18 mouse cellular contexts compared by ENCODE assay signal in genomic region chr4:64451946-64452345, GRCm38 (mm10).
DNase-seq lines count a peak whose midpoint lies in the region; ATAC-seq lines count a peak whose summit lies in the region.
"Had no signal": no experiment of that assay in that cellular context is flagged by ENCODE, and none has a peak within 500 bp of the region (broad histone marks: within the 10 kb centered on the region; RNA-seq: fewer than 3 reads in every experiment).

No protein-coding gene starts in this region.

- no peak overlapping the region for H3K27ac ChIP-seq in embryonic facial prominence, embryonic 14.5 days (replicated peaks; ENCODE audit: low read depth, low read length)
- H3K27ac ChIP-seq in embryonic facial prominence, embryonic 10.5 days (replicated peaks) = no peak overlapping the region
- no peak overlapping the region for H3K27ac ChIP-seq in forebrain, embryonic 15.5 days (replicated peaks)
- peak overlapping the region; percentile 52 for H3K27ac ChIP-seq in midbrain, embryonic 10.5 days (replicated peaks)
- no peak overlapping the region for H3K27ac ChIP-seq in neural tube, embryonic 14.5 days (ENCODE audit: low read depth, low read length)
- H3K27ac ChIP-seq: embryonic facial prominence, embryonic 13.5 days; heart, embryonic 15.5 days; kidney, postnatal 0 days; macrophage; stomach, embryonic 15.5 days had no signal

- no peaks in the 10 kb centered on the region for H3K4me1 ChIP-seq in embryonic facial prominence, embryonic 14.5 days (ENCODE audit: control insufficient read depth, insufficient read depth, low read length)
- no peaks in the 10 kb centered on the region for H3K4me1 ChIP-seq in embryonic facial prominence, embryonic 10.5 days
- H3K4me1 ChIP-seq in forebrain, embryonic 15.5 days = 0 out of 2 replicates have a peak, but pooled peaks cover 6% of the 10 kb centered on the region
- H3K4me1 ChIP-seq in midbrain, embryonic 10.5 days = peaks cover 8% of the 10 kb centered on the region; the same call in 1 of the 2 replicates
- H3K4me1 ChIP-seq in neural tube, embryonic 14.5 days (ENCODE audit: control insufficient read depth, insufficient read depth, low read length) = peaks cover 9% of the 10 kb centered on the region; the same call in 1 of the 2 replicates
- H3K4me1 ChIP-seq: embryonic facial prominence, embryonic 13.5 days; heart, embryonic 15.5 days; stomach, embryonic 15.5 days had no signal

- peak; percentile 37; the same call in 1 of the 2 replicates for ATAC-seq in embryonic facial prominence, embryonic 14.5 days (ENCODE audit: low read depth)
- peak; percentile 89 for ATAC-seq in forebrain, embryonic 15.5 days (replicated peaks)
- peak; percentile 93; the same call in 1 of the 2 replicates for ATAC-seq in neural tube, embryonic 14.5 days (ENCODE audit: low read depth)
- ATAC-seq: inflammation-experienced regulatory T-cells, adult 6 months; Patski had no signal

- WGBS in embryonic facial prominence, embryonic 14.5 days = 55% methylated on average over 1 of the region's 1 CpGs
- 66% methylated on average over 1 of the region's 1 CpGs for WGBS in embryonic facial prominence, embryonic 10.5 days
- WGBS in forebrain, embryonic 15.5 days = 3% methylated on average over 1 of the region's 1 CpGs
- WGBS in midbrain, embryonic 10.5 days = 46% methylated on average over 1 of the region's 1 CpGs
- 15% methylated on average over 1 of the region's 1 CpGs for WGBS in neural tube, embryonic 14.5 days

- no peaks in the 10 kb centered on the region for H3K27me3 ChIP-seq in embryonic facial prominence, embryonic 14.5 days (replicated peaks; ENCODE audit: control insufficient read depth, insufficient read depth, low read length)
- H3K27me3 ChIP-seq in embryonic facial prominence, embryonic 10.5 days (replicated peaks; ENCODE audit: low read depth, poor library complexity, severe bottlenecking) = no peaks in the 10 kb centered on the region
- no peaks in the 10 kb centered on the region for H3K27me3 ChIP-seq in forebrain, embryonic 15.5 days
- no peaks in the 10 kb centered on the region for H3K27me3 ChIP-seq in midbrain, embryonic 10.5 days (ENCODE audit: low read depth, poor library complexity, severe bottlenecking)
- H3K27me3 ChIP-seq in neural tube, embryonic 14.5 days (ENCODE audit: control insufficient read depth, insufficient read depth, low read length) = no peaks in the 10 kb centered on the region
- H3K27me3 ChIP-seq: embryonic facial prominence, embryonic 13.5 days; heart, embryonic 15.5 days; Patski; stomach, embryonic 15.5 days had no signal

- H3K9ac ChIP-seq in embryonic facial prominence, embryonic 14.5 days (ENCODE audit: low read depth, low read length) = no peak overlapping the region
- no peak overlapping the region for H3K9ac ChIP-seq in forebrain, embryonic 15.5 days (replicated peaks)
- no peak overlapping the region for H3K9ac ChIP-seq in neural tube, embryonic 14.5 days (replicated peaks; ENCODE audit: low read depth, low read length)
- H3K9ac ChIP-seq: embryonic facial prominence, embryonic 13.5 days; heart, embryonic 15.5 days; stomach, embryonic 15.5 days had no signal

- H3K9me3 ChIP-seq in embryonic facial prominence, embryonic 14.5 days (ENCODE audit: control insufficient read depth, low read length) = no peaks in the 10 kb centered on the region
- no peaks in the 10 kb centered on the region for H3K9me3 ChIP-seq in embryonic facial prominence, embryonic 10.5 days
- no peaks in the 10 kb centered on the region for H3K9me3 ChIP-seq in forebrain, embryonic 15.5 days
- H3K9me3 ChIP-seq in midbrain, embryonic 10.5 days (replicated peaks) = no peaks in the 10 kb centered on the region
- no peaks in the 10 kb centered on the region for H3K9me3 ChIP-seq in neural tube, embryonic 14.5 days (ENCODE audit: control insufficient read depth, low read length)
- H3K9me3 ChIP-seq: embryonic facial prominence, embryonic 13.5 days; heart, embryonic 15.5 days; stomach, embryonic 15.5 days had no signal

- DNase-seq in embryonic facial prominence, embryonic 14.5 days (ENCODE audit: low spot score) = peak; percentile 29
- no peak for DNase-seq in embryonic facial prominence, embryonic 10.5 days (ENCODE audit: low spot score)
- peak; percentile 13 for DNase-seq in midbrain, embryonic 10.5 days (ENCODE audit: low spot score)
- no peak for DNase-seq in c-Kit-positive CD71-positive TER-119-positive erythroid progenitor cells, embryonic 14.5 days (ENCODE audit: low spot score)
- DNase-seq in kidney, postnatal 10 days = no peak
- DNase-seq in heart, adult 9 months (ENCODE audit: low spot score in 2 of 2) = no peak
- DNase-seq: cerebellum, postnatal 25 days; layer of hippocampus, postnatal 36 days; thymus, postnatal 14 days had no signal

- no peaks in the 10 kb centered on the region for H3K36me3 ChIP-seq in embryonic facial prominence, embryonic 14.5 days (ENCODE audit: control insufficient read depth, insufficient read depth, low read length)
- no peaks in the 10 kb centered on the region for H3K36me3 ChIP-seq in embryonic facial prominence, embryonic 10.5 days (replicated peaks)
- no peaks in the 10 kb centered on the region for H3K36me3 ChIP-seq in forebrain, embryonic 15.5 days
- no peaks in the 10 kb centered on the region for H3K36me3 ChIP-seq in midbrain, embryonic 10.5 days
- no peaks in the 10 kb centered on the region for H3K36me3 ChIP-seq in neural tube, embryonic 14.5 days (ENCODE audit: control insufficient read depth, insufficient read depth, low read length)
- H3K36me3 ChIP-seq: embryonic facial prominence, embryonic 13.5 days; heart, embryonic 15.5 days; stomach, embryonic 15.5 days had no signal

- no peak overlapping the region for H3K4me3 ChIP-seq in embryonic facial prominence, embryonic 14.5 days (ENCODE audit: low read depth, low read length)
- H3K4me3 ChIP-seq in embryonic facial prominence, embryonic 10.5 days = no peak overlapping the region
- H3K4me3 ChIP-seq in forebrain, embryonic 15.5 days = no peak overlapping the region
- no peak overlapping the region for H3K4me3 ChIP-seq in midbrain, embryonic 10.5 days
- H3K4me3 ChIP-seq in neural tube, embryonic 14.5 days (ENCODE audit: low read depth, low read length) = no peak overlapping the region
- H3K4me3 ChIP-seq: embryonic facial prominence, embryonic 13.5 days; heart, embryonic 15.5 days; stomach, embryonic 15.5 days had no signal

- no peak overlapping the region for H3K4me2 ChIP-seq in embryonic facial prominence, embryonic 14.5 days (ENCODE audit: low read depth, low read length)
- no peak overlapping the region for H3K4me2 ChIP-seq in forebrain, embryonic 15.5 days (replicated peaks)
- no peak overlapping the region for H3K4me2 ChIP-seq in neural tube, embryonic 14.5 days (ENCODE audit: low read depth, low read length)
- H3K4me2 ChIP-seq: embryonic facial prominence, embryonic 13.5 days; heart, embryonic 15.5 days; stomach, embryonic 15.5 days had no signal

Comparison
In these comparisons a context has a peak if more than half of its experiments do, and no peak if none do; other contexts are left out.
1. DNase-seq: peak in embryonic facial prominence, embryonic 14.5 days (single experiment) and midbrain, embryonic 10.5 days (single experiment); none in embryonic facial prominence, embryonic 10.5 days (single experiment), c-Kit-positive CD71-positive TER-119-positive erythroid progenitor cells, embryonic 14.5 days (single experiment), kidney, postnatal 10 days (single experiment) and heart, adult 9 months (0 of 2).
2. ATAC-seq: peak in every context shown above with its lines; median percentile 93 in neural tube, embryonic 14.5 days; 89 in forebrain, embryonic 15.5 days; 37 in embryonic facial prominence, embryonic 14.5 days.